Mouse (Mus musculus) midbrain, embryonic 13.5 days (tissue): ENCODE measurements at regions not wholly inside any gene's neighbourhood (a gene's known extent, or its start where the extent isn't known, plus 50 kb on each side); places are given as distances from the start of the nearest gene placed in this dataset.

ENCODE experiments used
- ATAC-seq: fragments of 200-750 bp; cut with Nextera tagmentation; 2 replicates; pipeline ENCODE4 v1.8.0; 2017; ENCODE audit warnings: mild to moderate bottlenecking, moderate TSS enrichment, moderate library complexity
- H3K27ac ChIP-seq: fragments of 300-500 bp; sonication (generic); 2 replicates; pipeline ENCODE4 v1.5.1; 2015; ENCODE audit warnings: inconsistent platforms, mild to moderate bottlenecking, moderate library complexity
- H3K27me3 ChIP-seq: fragments of 300-500 bp; sonication (generic); 2 replicates; pipeline ENCODE4 v1.6.1; 2015; ENCODE audit warnings: mild to moderate bottlenecking, inconsistent platforms
- H3K36me3 ChIP-seq: fragments of 300-500 bp; sonication (generic); 2 replicates; pipeline ENCODE4 v1.6.1; 2015; ENCODE audit warnings: mild to moderate bottlenecking, inconsistent platforms
- H3K4me1 ChIP-seq: fragments of 300-500 bp; sonication (generic); replicated peaks from 2 replicates; pipeline ENCODE4 v1.6.1; 2015; ENCODE audit warnings: inconsistent platforms
- H3K4me2 ChIP-seq: fragments of 300-500 bp; sonication (generic); replicated peaks from 2 replicates; pipeline ENCODE4 v1.6.1; 2015; ENCODE audit warnings: moderate library complexity, mild to moderate bottlenecking, inconsistent platforms
- H3K4me3 ChIP-seq: fragments of 300-500 bp; sonication (generic); replicated peaks from 2 replicates; pipeline ENCODE4 v1.5.1; 2015; ENCODE audit warnings: mild to moderate bottlenecking, inconsistent platforms
- H3K9ac ChIP-seq: fragments of 300-500 bp; sonication (generic); replicated peaks from 2 replicates; pipeline ENCODE4 v1.6.1; 2015; ENCODE audit warnings: mild to moderate bottlenecking, inconsistent platforms
- H3K9me3 ChIP-seq: fragments of 300-500 bp; sonication (generic); 2 replicates; pipeline ENCODE4 v1.6.1; 2016; ENCODE audit warnings: mild to moderate bottlenecking, inconsistent platforms
- WGBS: fragments of 180-500 bp; shearing (Covaris S2); methylation state at CpG from one replicate; pipeline ENCODE4 v1.1.7; 2015; 5-methylcytosine and 5-hydroxymethylcytosine counted together

- H3K9ac ChIP-seq = peak overlapping the region; percentile 37; the same call in 1 of the 2 replicates
- H3K4me1 ChIP-seq = peaks cover 59% of the 10 kb centered on the region
- peak overlapping the region; percentile 87 for H3K27ac ChIP-seq
- H3K36me3 ChIP-seq = no peaks in the 10 kb centered on the region
- 19% methylated on average over 5 of the region's 5 CpGs for WGBS
- H3K4me3 ChIP-seq = 0 out of 2 replicates have a peak overlapping the region, but pooled peaks have one; percentile 16
- ATAC-seq = no peak
- H3K9me3 ChIP-seq = no peaks in the 10 kb centered on the region
- peaks cover 17% of the 10 kb centered on the region for H3K27me3 ChIP-seq
- H3K4me2 ChIP-seq = peak overlapping the region; percentile 44
These were observed 189.1 kb upstream of the Irx3 start for GRCm38 (mm10) chr8:91990952-91991351.

GRCm38 (mm10) chr8:91990048-91990447 is 188.2 kb upstream of the Irx3 start:
- Histone ChIP-seq H3K9me3 (no peaks in the 10 kb centered on the region), H3K4me1 (peaks cover 50% of the 10 kb centered on the region), H3K4me3 (no peak overlapping the region), H3K27me3 (peaks cover 17% of the 10 kb centered on the region), H3K9ac (no peak overlapping the region), H3K27ac (peak overlapping the region; percentile 51), H3K4me2 (no peak overlapping the region), H3K36me3 (no peaks in the 10 kb centered on the region)
- 81% methylated on average over 3 of the region's 3 CpGs for WGBS
- no peak for ATAC-seq

GRCm38 (mm10) chr8:91988866-91989633 is 187.2 kb upstream of the Irx3 start:
- no peak for ATAC-seq
- WGBS = 79% methylated on average over 11 of the region's 11 CpGs

GRCm38 (mm10) chr8:91987854-91988253 is 186.0 kb upstream of the Irx3 start:
- no peak overlapping the region for H3K4me3 ChIP-seq
- H3K27me3 ChIP-seq = peaks cover 17% of the 10 kb centered on the region
- no peak overlapping the region for H3K4me2 ChIP-seq
- H3K27ac ChIP-seq = no peak overlapping the region
- ATAC-seq = no peak
- no peaks in the 10 kb centered on the region for H3K9me3 ChIP-seq
- no peaks in the 10 kb centered on the region for H3K36me3 ChIP-seq
- peaks cover 35% of the 10 kb centered on the region for H3K4me1 ChIP-seq
- no peak overlapping the region for H3K9ac ChIP-seq
- WGBS = 77% methylated on average over 6 of the region's 6 CpGs

More at GRCm38 (mm10) chr8:91988866-91989633, 187.2 kb upstream of the Irx3 start:
- peaks cover 46% of the 10 kb centered on the region for H3K4me1 ChIP-seq
- no peak overlapping the region for H3K4me2 ChIP-seq
- peaks cover 17% of the 10 kb centered on the region for H3K27me3 ChIP-seq
- H3K36me3 ChIP-seq = no peaks in the 10 kb centered on the region
- H3K4me3 ChIP-seq = no peak overlapping the region
- H3K9me3 ChIP-seq = no peaks in the 10 kb centered on the region
- no peak overlapping the region for H3K9ac ChIP-seq
- H3K27ac ChIP-seq = no peak overlapping the region

- 85% methylated on average over 2 of the region's 2 CpGs for WGBS
These were observed 181.3 kb upstream of the Irx3 start for GRCm38 (mm10) chr8:91983171-91983570.

GRCm38 (mm10) chr8:91976900-91977585 is 175.2 kb upstream of the Irx3 start:
- Histone ChIP-seq H3K4me1 (peaks cover 26% of the 10 kb centered on the region), H3K9me3 (no peaks in the 10 kb centered on the region), H3K36me3 (no peaks in the 10 kb centered on the region), H3K4me3 (no peak overlapping the region), H3K27ac (no peak overlapping the region), H3K4me2 (no peak overlapping the region), H3K27me3 (0 out of 2 replicates have a peak, but pooled peaks cover 11% of the 10 kb centered on the region), H3K9ac (no peak overlapping the region)
- WGBS = 64% methylated on average over 9 of the region's 9 CpGs
- ATAC-seq = no peak

More at GRCm38 (mm10) chr8:91983171-91983570, 181.3 kb upstream of the Irx3 start:
- Histone ChIP-seq H3K36me3 (no peaks in the 10 kb centered on the region), H3K9me3 (no peaks in the 10 kb centered on the region), H3K4me2 (no peak overlapping the region), H3K4me1 (no peaks in the 10 kb centered on the region), H3K27ac (no peak overlapping the region), H3K4me3 (no peak overlapping the region), H3K9ac (no peak overlapping the region), H3K27me3 (peaks cover 14% of the 10 kb centered on the region)
- ATAC-seq = no peak

- ATAC-seq = no peak
- H3K27ac ChIP-seq = no peak overlapping the region
- H3K36me3 ChIP-seq = no peaks in the 10 kb centered on the region
- no peak overlapping the region for H3K4me3 ChIP-seq
- no peaks in the 10 kb centered on the region for H3K9me3 ChIP-seq
- 86% methylated on average over 2 of the region's 2 CpGs for WGBS
- no peak overlapping the region for H3K9ac ChIP-seq
- peaks cover 11% of the 10 kb centered on the region; the same call in 1 of the 2 replicates for H3K27me3 ChIP-seq
- H3K4me1 ChIP-seq = peaks cover 26% of the 10 kb centered on the region
- no peak overlapping the region for H3K4me2 ChIP-seq
These were observed 173.6 kb upstream of the Irx3 start for GRCm38 (mm10) chr8:91975460-91975859.

GRCm38 (mm10) chr8:91974636-91975035 is 172.8 kb upstream of the Irx3 start:
- peak; percentile 82 for ATAC-seq
- WGBS = 36% methylated on average over 3 of the region's 3 CpGs
- Histone ChIP-seq H3K4me3 (no peak overlapping the region), H3K4me1 (peaks cover 26% of the 10 kb centered on the region), H3K9ac (no peak overlapping the region), H3K4me2 (no peak overlapping the region), H3K27ac (peak overlapping the region; percentile 55; the same call in 1 of the 2 replicates), H3K9me3 (no peaks in the 10 kb centered on the region), H3K36me3 (no peaks in the 10 kb centered on the region), H3K27me3 (peaks cover 8% of the 10 kb centered on the region; the same call in 1 of the 2 replicates)

- H3K9ac ChIP-seq = no peak overlapping the region
- H3K27ac ChIP-seq = peak overlapping the region; percentile 52; the same call in 1 of the 2 replicates
- no peaks in the 10 kb centered on the region for H3K9me3 ChIP-seq
- peaks cover 26% of the 10 kb centered on the region for H3K4me1 ChIP-seq
- no peaks in the 10 kb centered on the region for H3K36me3 ChIP-seq
- ATAC-seq = peak; percentile 77
- no peak overlapping the region for H3K4me2 ChIP-seq
- peaks cover 8% of the 10 kb centered on the region; the same call in 1 of the 2 replicates for H3K27me3 ChIP-seq
- 41% methylated on average over 18 of the region's 18 CpGs for WGBS
- no peak overlapping the region for H3K4me3 ChIP-seq
These were observed 172.1 kb upstream of the Irx3 start for GRCm38 (mm10) chr8:91973951-91974439.

GRCm38 (mm10) chr8:91967407-91967806 is 165.5 kb upstream of the Irx3 start:
- Histone ChIP-seq H3K4me1 (peaks cover 15% of the 10 kb centered on the region; the same call in 1 of the 2 replicates), H3K9me3 (no peaks in the 10 kb centered on the region), H3K27me3 (peaks cover 3% of the 10 kb centered on the region; the same call in 1 of the 2 replicates), H3K9ac (no peak overlapping the region), H3K36me3 (no peaks in the 10 kb centered on the region), H3K27ac (no peak overlapping the region), H3K4me2 (no peak overlapping the region), H3K4me3 (no peak overlapping the region)
- WGBS = 71% methylated on average over 16 of the region's 16 CpGs
- no peak for ATAC-seq

GRCm38 (mm10) chr8:91966891-91967370 is 165.1 kb upstream of the Irx3 start:
- 68% methylated on average over 19 of the region's 19 CpGs for WGBS
- no peak overlapping the region for H3K4me2 ChIP-seq

GRCm38 (mm10) chr8:91961696-91962095 is 159.8 kb upstream of the Irx3 start:
- WGBS = 81% methylated on average over 5 of the region's 5 CpGs
- no peak overlapping the region for H3K4me3 ChIP-seq
- H3K9ac ChIP-seq = no peak overlapping the region

More at GRCm38 (mm10) chr8:91966891-91967370, 165.1 kb upstream of the Irx3 start:
- H3K4me3 ChIP-seq = no peak overlapping the region
- ATAC-seq = no peak
- H3K4me1 ChIP-seq = peaks cover 15% of the 10 kb centered on the region; the same call in 1 of the 2 replicates
- H3K9ac ChIP-seq = no peak overlapping the region
- H3K9me3 ChIP-seq = no peaks in the 10 kb centered on the region
- H3K27me3 ChIP-seq = peaks cover 3% of the 10 kb centered on the region; the same call in 1 of the 2 replicates
- H3K27ac ChIP-seq = no peak overlapping the region
- no peaks in the 10 kb centered on the region for H3K36me3 ChIP-seq

More at GRCm38 (mm10) chr8:91961696-91962095, 159.8 kb upstream of the Irx3 start:
- Histone ChIP-seq H3K4me1 (no peaks in the 10 kb centered on the region), H3K9me3 (no peaks in the 10 kb centered on the region), H3K36me3 (no peaks in the 10 kb centered on the region), H3K27ac (no peak overlapping the region), H3K27me3 (0 out of 2 replicates have a peak, but pooled peaks cover 3% of the 10 kb centered on the region), H3K4me2 (no peak overlapping the region)
- ATAC-seq = no peak
